Mouse (Mus musculus) retina, embryonic 14.5 days (tissue): ENCODE results near the gene Hist1h2bf.
A peak's percentile ranks its signal among the peaks of the same experiment; 100 is the strongest.
"Not testable (repeated sequence)": the region's sequence is repeated elsewhere in the genome, so short reads cannot be mapped to it uniquely, and the experiment has no call there.

Experiments
- DNase-seq: peaks from one replicate; pipeline ENCODE4 v3.0.0-alpha.2; 2015; ENCODE audit warnings: low spot score

Gene Hist1h2bf

DNA sequence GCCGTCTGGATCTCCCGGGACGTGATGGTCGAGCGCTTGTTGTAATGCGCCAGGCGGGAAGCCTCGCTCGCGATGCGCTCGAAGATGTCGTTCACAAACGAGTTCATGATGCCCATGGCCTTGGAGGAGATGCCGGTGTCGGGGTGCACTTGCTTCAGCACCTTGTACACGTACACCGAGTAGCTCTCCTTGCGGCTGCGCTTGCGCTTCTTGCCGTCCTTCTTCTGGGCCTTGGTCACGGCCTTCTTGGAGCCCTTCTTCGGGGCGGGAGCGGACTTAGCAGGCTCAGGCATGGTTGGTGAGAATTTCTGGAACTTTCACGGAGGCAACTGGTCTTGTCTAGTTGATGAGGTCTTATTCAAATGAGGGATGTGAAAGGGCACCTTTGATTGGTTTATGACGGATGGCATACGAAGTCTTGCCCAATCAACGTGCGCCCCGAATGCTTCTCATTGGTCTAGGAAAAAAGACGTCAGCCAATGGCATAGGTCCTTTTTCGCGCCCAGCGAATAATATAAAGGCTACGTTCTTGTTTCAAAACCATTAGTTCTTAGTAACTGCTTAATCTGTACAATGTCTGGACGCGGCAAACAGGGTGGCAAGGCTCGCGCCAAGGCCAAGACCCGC is at the start of gene Hist1h2bf, which contains the start of gene Hist1h2ad:
TSS of gene Hist1h2bf (minus strand) at position 299 of the 627 bp plus-strand sequence.
TSS of gene Hist1h2ad (plus strand) at position 484 of the 627 bp plus-strand sequence.
- peak; percentile 98 for DNase-seq

DNA sequence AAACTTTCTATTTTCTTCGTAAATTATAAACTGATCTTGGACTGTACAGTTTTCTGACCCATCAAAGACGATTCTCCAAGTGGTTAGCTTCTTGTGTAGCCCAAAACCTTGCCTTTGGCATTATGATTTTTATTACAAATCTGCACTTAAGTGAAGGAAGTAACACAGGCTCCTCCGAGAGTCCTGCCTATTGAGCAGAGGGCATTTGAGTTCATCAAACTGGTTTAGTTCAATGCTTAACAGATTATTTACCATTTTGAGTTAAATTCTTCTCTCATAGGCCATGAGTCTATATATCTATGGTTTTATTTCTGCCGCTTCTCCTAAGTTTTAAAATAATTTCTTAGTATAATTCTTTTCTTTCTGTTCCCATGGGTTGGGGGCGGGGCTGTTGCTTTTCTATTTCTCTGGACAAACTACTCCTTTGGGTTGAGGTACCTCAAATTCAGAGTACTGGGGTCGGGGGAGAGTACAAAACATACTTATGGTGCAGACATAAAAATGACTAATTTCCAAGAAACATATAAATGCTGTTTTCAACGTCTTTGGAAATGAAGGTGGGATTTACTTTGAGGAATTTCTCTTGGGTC is 49.0 kb upstream of the Hist1h2bf start:
- peak; percentile 48 for DNase-seq

DNA sequence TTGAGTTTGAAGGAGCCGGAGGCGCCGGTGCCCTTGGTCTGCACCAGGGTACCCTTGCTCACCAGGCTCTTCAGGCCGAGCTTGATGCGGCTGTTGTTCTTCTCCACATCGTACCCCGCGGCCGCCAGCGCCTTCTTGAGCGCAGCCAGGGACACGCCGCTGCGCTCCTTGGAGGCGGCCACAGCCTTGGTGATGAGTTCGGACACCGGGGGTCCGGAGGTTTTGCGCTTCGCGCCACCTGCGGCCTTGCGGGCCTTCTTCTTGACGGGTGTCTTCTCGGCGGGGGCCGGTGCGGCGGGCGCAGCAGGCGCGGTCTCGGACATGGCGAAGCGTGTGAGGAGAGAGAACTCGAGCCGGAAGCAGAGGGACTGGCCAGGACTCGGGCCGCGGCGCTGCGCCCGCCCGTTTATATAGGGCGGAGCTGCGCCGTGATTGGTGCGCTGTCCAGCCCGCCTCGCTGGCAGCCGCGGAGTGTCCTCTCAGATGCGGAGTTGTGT is 48.2 kb upstream of the Hist1h2bf start, which contains the start of gene Hist1h1e:
TSS of gene Hist1h1e (minus strand) at position 384 of the 497 bp plus-strand sequence.
- peak; percentile 95 for DNase-seq

DNA sequence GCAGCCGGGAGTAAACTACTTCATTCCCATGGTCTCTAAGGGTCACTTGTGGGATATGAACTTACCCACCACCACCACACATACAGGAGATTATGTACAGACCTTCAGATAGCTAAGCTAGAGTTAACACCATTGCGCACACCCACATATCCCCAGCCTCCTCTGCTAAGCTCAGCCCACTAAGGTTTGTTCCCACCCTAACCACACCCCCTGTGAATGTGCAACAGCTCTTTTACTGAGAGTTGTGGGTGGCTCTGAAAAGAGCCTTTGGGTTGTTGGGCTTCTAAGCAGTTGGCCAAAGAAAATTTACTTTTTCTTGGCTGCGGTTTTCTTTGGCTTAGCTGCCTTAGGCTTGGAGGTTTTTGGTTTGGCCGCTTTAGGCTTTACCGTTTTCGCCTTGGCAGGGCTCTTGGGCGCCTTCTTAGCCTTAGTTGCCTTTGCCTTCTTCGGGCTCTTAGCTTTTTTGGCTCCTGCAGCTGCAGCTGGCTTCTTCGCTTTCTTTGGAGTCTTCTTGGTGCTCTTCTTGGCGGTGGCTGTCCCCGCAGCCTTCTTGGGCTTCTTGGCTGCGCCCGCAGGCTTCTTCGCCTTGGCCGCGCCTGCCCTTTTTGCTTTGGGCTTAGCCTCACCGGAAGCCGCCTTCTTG is 47.7 kb upstream of the Hist1h2bf start:
- peak; percentile 77 for DNase-seq

- peak; percentile 84 for DNase-seq
Measured at GRCm38 (mm10) chr13:23620733-23621531, 46.9 kb upstream of the Hist1h2bf start, which contains the start of gene Hist1h2be. Gene Hist1h2be, minus strand, starts transcription at chr13:23621124.

DNA sequence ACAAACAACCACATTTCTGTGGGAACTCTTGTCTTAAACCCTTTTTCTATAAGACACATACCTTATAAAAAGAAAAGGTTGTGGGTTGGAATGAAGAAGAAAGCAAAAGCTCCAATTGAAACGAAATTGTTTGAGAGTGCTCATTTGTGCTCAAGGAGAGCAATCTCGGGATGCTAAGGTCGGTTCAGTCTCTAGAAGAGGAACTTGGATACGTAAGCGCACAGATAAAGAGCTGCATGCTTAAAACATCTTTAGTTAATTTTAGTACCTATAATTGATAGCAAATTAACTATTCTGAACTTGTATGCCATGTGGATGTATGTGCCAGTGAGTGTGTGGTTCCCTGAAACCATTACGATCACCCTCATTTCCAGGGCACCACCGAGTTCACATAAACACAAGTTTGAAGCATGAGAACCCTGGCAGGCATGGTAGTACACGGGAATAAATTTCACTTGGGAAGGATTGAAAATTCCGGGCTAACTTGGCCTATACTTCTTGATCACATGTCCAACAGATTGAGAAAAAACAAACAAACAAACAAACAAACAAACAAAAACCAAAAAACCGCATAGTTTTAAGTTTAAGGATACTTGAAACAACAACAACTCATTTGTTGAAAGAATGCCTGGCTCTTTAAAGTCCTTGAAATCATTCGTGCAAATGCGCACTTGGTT is 46.2 kb upstream of the Hist1h2bf start:
- DNase-seq = no peak

DNA sequence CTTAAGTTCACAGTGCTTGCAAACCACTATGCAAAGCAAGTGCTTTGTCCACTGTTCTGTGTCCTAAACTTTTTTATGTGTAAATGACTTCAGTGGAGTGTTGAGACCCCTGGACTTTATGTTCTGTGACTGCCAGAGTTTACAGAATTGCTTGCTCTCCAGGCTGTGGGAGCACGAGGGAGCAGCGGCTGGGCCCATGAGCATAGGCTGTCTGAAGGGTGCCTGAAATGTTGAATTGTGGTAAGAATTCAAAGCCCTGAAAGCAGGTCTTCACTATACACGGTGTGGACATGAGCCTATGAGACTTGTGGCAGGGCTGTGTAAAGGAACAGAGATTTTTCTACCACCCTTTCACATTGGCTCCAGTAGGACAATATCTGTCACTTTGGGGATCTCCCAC is 37.6 kb upstream of the Hist1h2bf start:
- DNase-seq = no peak

GRCm38 (mm10) chr13:23610393-23610792 is 36.4 kb upstream of the Hist1h2bf start:
- no peak for DNase-seq

- no peak for DNase-seq
Measured at GRCm38 (mm10) chr13:23609844-23610243, 35.8 kb upstream of the Hist1h2bf start.

GRCm38 (mm10) chr13:23609209-23609608 is 35.2 kb upstream of the Hist1h2bf start:
- no peak for DNase-seq

DNA sequence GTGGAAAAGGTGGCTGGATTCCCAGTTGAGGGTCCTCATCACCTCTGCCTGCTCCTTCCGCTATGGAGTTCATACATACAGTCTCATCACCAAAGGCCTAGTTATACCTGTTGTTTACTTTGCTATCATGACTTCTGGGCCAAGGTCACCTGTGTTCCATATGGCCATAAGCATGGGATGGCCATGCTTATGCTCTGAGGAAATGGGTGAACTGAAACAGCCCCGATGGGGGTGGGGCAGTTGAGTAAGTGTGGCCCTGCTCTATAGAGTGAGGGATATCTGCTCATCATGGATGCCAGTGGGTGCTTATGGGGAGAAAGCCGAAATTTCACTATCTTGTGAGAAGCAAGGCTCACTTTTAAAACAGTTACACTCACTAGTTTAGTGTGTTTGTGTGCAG is 31.1 kb upstream of the Hist1h2bf start:
- no peak for DNase-seq

DNA sequence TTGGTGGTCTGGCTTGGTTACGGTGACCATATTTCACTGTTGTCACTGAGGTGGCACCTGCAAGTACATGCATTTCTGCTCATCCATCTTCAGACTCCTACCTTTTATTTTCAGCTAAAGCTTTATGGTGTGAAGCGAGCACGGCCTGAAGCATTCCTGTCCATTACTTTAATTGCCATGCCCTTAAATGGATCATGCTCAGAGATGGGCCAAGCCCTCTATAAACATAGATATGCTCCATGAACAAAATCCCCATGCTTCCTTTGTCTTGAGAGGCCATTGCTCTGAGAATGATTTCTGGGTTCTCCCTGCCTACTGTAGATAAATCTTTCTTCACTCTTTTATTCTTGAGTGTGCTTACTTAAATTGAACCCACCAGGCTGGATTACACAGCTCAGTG is 30.5 kb upstream of the Hist1h2bf start:
- DNase-seq = no peak

DNA sequence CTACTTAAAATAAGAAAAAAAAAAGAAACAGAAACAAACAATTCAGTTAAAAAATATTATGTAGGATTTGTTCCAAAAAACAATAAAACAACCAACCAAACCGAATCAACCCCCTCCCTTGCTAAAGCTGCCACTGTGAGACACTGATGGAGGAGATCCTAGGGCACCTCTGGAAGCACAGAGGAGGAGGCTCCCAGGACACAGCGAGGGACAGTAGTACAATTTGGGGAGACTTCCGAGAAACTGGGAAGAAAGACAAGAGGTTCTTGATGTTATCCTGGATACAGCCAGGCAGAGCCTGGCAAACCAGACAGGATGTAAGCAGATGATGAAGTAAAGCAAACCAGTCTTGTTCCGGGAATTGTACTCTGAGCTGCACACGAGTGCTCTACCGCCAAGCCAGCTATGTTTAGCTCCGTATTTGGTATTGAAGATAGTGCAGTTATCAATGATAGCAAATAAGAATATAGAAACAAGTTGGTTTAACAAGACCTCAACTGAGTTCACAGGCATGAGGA is 29.2 kb upstream of the Hist1h2bf start:
- no peak for DNase-seq

GRCm38 (mm10) chr13:23597957-23598356 is 24.0 kb upstream of the Hist1h2bf start:
- peak; percentile 91 for DNase-seq

- no peak for DNase-seq
Measured at GRCm38 (mm10) chr13:23595622-23596372, 21.8 kb upstream of the Hist1h2bf start.

- DNase-seq = no peak
Measured at GRCm38 (mm10) chr13:23595185-23595584, 21.2 kb upstream of the Hist1h2bf start.

GRCm38 (mm10) chr13:23593051-23593770 is 19.2 kb upstream of the Hist1h2bf start:
- no peak for DNase-seq

GRCm38 (mm10) chr13:23592614-23593013 is 18.6 kb upstream of the Hist1h2bf start:
- DNase-seq = no peak

DNA sequence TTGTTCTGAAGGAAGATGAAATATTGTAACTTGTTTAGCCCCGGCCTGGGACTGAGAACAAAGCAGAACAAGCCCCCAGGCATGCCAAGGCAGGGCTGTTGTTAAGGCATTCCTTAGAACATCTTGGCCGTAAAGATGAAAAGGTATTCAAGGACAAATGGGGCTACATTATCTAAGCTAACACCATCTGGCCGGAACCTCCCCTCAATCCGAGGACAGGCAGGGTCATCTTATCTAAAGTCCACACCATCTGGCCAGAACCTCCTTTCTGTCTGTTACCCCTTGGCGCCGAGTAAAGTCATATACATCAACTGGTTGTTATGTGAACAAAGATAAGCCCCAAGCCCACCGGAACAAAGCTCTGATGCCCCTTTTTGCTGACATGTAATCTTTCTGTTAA is 17.9 kb upstream of the Hist1h2bf start:
- not testable (repeated sequence) for DNase-seq

- no peak for DNase-seq
Measured at GRCm38 (mm10) chr13:23591206-23591605, 17.2 kb upstream of the Hist1h2bf start.
